Mouse (Mus musculus): ENCODE results near the gene Rab3a. TPM values are rescaled to one million over a fixed set of nuclear protein-coding genes. Genes with fewer than 3 reads are reported as not detected.
A peak's percentile ranks its signal among the peaks of the same experiment; 100 is the strongest.

Rab3a gene
- polyA plus RNA-seq, 1 experiment from 2014 or later = 18.9 TPM

DNA sequence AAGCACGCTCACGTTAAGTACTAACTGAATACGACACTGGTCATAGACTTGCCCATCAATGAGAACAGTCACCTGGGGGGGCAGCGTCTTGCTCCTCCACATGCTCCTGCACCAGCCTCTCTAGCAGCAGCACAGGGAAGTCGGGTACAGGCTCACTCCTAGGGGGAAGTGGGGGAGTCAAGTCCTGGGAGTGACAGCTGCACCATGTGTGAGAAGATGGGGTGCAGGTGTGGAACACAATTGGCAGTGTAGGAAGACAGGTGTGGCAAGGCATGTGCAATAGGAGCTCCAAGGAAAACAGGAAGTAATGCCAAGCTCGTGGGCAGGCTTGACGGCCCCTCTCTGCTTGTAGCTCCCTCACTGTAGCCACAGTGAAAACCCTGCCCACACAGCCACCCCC, 16.7 kb downstream of the Rab3a start:
- Histone ChIP-seq H3K9me3 (ENCODE audit: control insufficient read depth, low read length) (no peaks in the 10 kb centered on the region), H3K27ac (replicated peaks) (no peak overlapping the region), H3K4me2 (replicated peaks; ENCODE audit: low read depth) (no peak overlapping the region), H3K9ac (ENCODE audit: low read length) (no peak overlapping the region), H3K4me1 (replicated peaks; ENCODE audit: control insufficient read depth, insufficient read depth) (peaks cover 19% of the 10 kb centered on the region), H3K4me3 (ENCODE audit: low read depth, low read length) (no peak overlapping the region), H3K36me3 (ENCODE audit: control insufficient read depth, insufficient read depth, low read length) (peaks cover 18% of the 10 kb centered on the region; the same call in 1 of the 2 replicates), H3K27me3 (ENCODE audit: control insufficient read depth, insufficient read depth, low read length) (no peaks in the 10 kb centered on the region)
- ATAC-seq (ENCODE audit: low FRiP score, low TSS enrichment) = no peak
- DNase-seq (ENCODE audit: low spot score) = no peak
- 89% methylated on average over 6 of the region's 7 CpGs for WGBS
- no peak for TF ChIP-seq EP300 (optimal IDR thresholded peaks at IDR 0.05)

- whole genome bisulfite sequencing = 89% methylated on average over 13 of the region's 13 CpGs
- peaks cover 16% of the 10 kb centered on the region for H3K4me1 ChIP-seq (replicated peaks; ENCODE audit: control insufficient read depth, insufficient read depth)
- TF ChIP-seq EP300 (optimal IDR thresholded peaks at IDR 0.05) = no peak
- TF ChIP-seq CTCF (IDR thresholded peaks at IDR 0.05; ENCODE audit: low read depth) = no peak
- no peak for DNase-seq (ENCODE audit: low spot score)
- H3K9me3 ChIP-seq (ENCODE audit: control insufficient read depth, low read length) = no peaks in the 10 kb centered on the region
- H3K27ac ChIP-seq (replicated peaks) = no peak overlapping the region
- H3K4me3 ChIP-seq (ENCODE audit: low read depth, low read length) = no peak overlapping the region
- 0 out of 2 replicates have a peak overlapping the region, but pooled peaks have one; percentile 2 for H3K9ac ChIP-seq (ENCODE audit: low read length)
- H3K36me3 ChIP-seq (ENCODE audit: control insufficient read depth, insufficient read depth, low read length) = peaks cover 18% of the 10 kb centered on the region; the same call in 1 of the 2 replicates
- no peak for ATAC-seq (ENCODE audit: low FRiP score, low TSS enrichment)
- no peak overlapping the region for H3K4me2 ChIP-seq (replicated peaks; ENCODE audit: low read depth)
- H3K27me3 ChIP-seq (ENCODE audit: control insufficient read depth, insufficient read depth, low read length) = no peaks in the 10 kb centered on the region
These were observed 17.6 kb downstream of the Rab3a start for GRCm38 (mm10) chr8:70772075-70772474.

- Histone ChIP-seq H3K4me1 (replicated peaks; ENCODE audit: control insufficient read depth, insufficient read depth) (peaks cover 20% of the 10 kb centered on the region), H3K9ac (ENCODE audit: low read length) (peak overlapping the region; percentile 98; the same call in 1 of the 2 replicates), H3K27me3 (ENCODE audit: control insufficient read depth, insufficient read depth, low read length) (no peaks in the 10 kb centered on the region), H3K4me2 (replicated peaks; ENCODE audit: low read depth) (no peak overlapping the region), H3K4me3 (ENCODE audit: low read depth, low read length) (no peak overlapping the region), H3K27ac (replicated peaks) (peak overlapping the region; percentile 81), H3K9me3 (ENCODE audit: control insufficient read depth, low read length) (no peaks in the 10 kb centered on the region), H3K36me3 (ENCODE audit: control insufficient read depth, insufficient read depth, low read length) (peaks cover 18% of the 10 kb centered on the region; the same call in 1 of the 2 replicates)
- peak; percentile 76 for DNase-seq (ENCODE audit: low spot score)
- 56% methylated on average over 9 of the region's 9 CpGs for WGBS
- ATAC-seq (ENCODE audit: low FRiP score, low TSS enrichment) = peak; percentile 22; the same call in 1 of the 2 replicates
- TF ChIP-seq EP300 (optimal IDR thresholded peaks at IDR 0.05) = no peak
- no peak for TF ChIP-seq CTCF (IDR thresholded peaks at IDR 0.05; ENCODE audit: low read depth)
These were observed 18.4 kb downstream of the Rab3a start for GRCm38 (mm10) chr8:70772890-70773289.

- WGBS = 49% methylated on average over 5 of the region's 5 CpGs
- H3K27ac ChIP-seq (replicated peaks) = peak overlapping the region; percentile 81
- H3K4me3 ChIP-seq (ENCODE audit: low read depth, low read length) = no peak overlapping the region
- H3K9me3 ChIP-seq (ENCODE audit: control insufficient read depth, low read length) = no peaks in the 10 kb centered on the region
- H3K36me3 ChIP-seq (ENCODE audit: control insufficient read depth, insufficient read depth, low read length) = peaks cover 15% of the 10 kb centered on the region; the same call in 1 of the 2 replicates
- DNase-seq (ENCODE audit: low spot score) (no peak), ATAC-seq (ENCODE audit: low FRiP score, low TSS enrichment) (no peak)
- H3K9ac ChIP-seq (ENCODE audit: low read length) = peak overlapping the region; percentile 98
- H3K27me3 ChIP-seq (ENCODE audit: control insufficient read depth, insufficient read depth, low read length) = no peaks in the 10 kb centered on the region
- TF ChIP-seq EP300 (optimal IDR thresholded peaks at IDR 0.05) (no peak), CTCF (IDR thresholded peaks at IDR 0.05; ENCODE audit: low read depth) (no peak)
- H3K4me1 ChIP-seq (replicated peaks; ENCODE audit: control insufficient read depth, insufficient read depth) = peaks cover 20% of the 10 kb centered on the region
- peak overlapping the region; percentile 15; the same call in 1 of the 2 replicates for H3K4me2 ChIP-seq (replicated peaks; ENCODE audit: low read depth)
These were observed 18.9 kb downstream of the Rab3a start for GRCm38 (mm10) chr8:70773410-70773809.

GRCm38 (mm10) chr8:70773833-70774232, 19.4 kb downstream of the Rab3a start:
- ATAC-seq (ENCODE audit: low FRiP score, low TSS enrichment) (0 out of 2 replicates have a peak, but pooled peaks have one; percentile 5), DNase-seq (ENCODE audit: low spot score) (peak; percentile 88)
- Histone ChIP-seq H3K4me1 (replicated peaks; ENCODE audit: control insufficient read depth, insufficient read depth) (peaks cover 20% of the 10 kb centered on the region), H3K27me3 (ENCODE audit: control insufficient read depth, insufficient read depth, low read length) (no peaks in the 10 kb centered on the region), H3K27ac (replicated peaks) (peak overlapping the region; percentile 81), H3K4me3 (ENCODE audit: low read depth, low read length) (no peak overlapping the region), H3K4me2 (replicated peaks; ENCODE audit: low read depth) (peak overlapping the region; percentile 15; the same call in 1 of the 2 replicates), H3K9me3 (ENCODE audit: control insufficient read depth, low read length) (no peaks in the 10 kb centered on the region), H3K36me3 (ENCODE audit: control insufficient read depth, insufficient read depth, low read length) (peaks cover 14% of the 10 kb centered on the region; the same call in 1 of the 2 replicates), H3K9ac (ENCODE audit: low read length) (peak overlapping the region; percentile 98)
- TF ChIP-seq EP300 (optimal IDR thresholded peaks at IDR 0.05) (no peak), CTCF (IDR thresholded peaks at IDR 0.05; ENCODE audit: low read depth) (0 out of 2 replicates have a peak, but pooled peaks have one; percentile 1)
- WGBS = 12% methylated on average over 9 of the region's 9 CpGs

GRCm38 (mm10) chr8:70774740-70775139, 20.3 kb downstream of the Rab3a start:
- Histone ChIP-seq H3K4me2 (replicated peaks; ENCODE audit: low read depth) (0 out of 2 replicates have a peak overlapping the region, but pooled peaks have one; percentile 23), H3K9ac (ENCODE audit: low read length) (peak overlapping the region; percentile 98), H3K4me3 (ENCODE audit: low read depth, low read length) (no peak overlapping the region), H3K9me3 (ENCODE audit: control insufficient read depth, low read length) (no peaks in the 10 kb centered on the region), H3K27me3 (ENCODE audit: control insufficient read depth, insufficient read depth, low read length) (no peaks in the 10 kb centered on the region), H3K4me1 (replicated peaks; ENCODE audit: control insufficient read depth, insufficient read depth) (peaks cover 20% of the 10 kb centered on the region), H3K36me3 (ENCODE audit: control insufficient read depth, insufficient read depth, low read length) (peaks cover 18% of the 10 kb centered on the region; the same call in 1 of the 2 replicates), H3K27ac (replicated peaks) (peak overlapping the region; percentile 81; the same call in 1 of the 2 replicates)
- 94% methylated on average over 17 of the region's 18 CpGs for WGBS
- ATAC-seq (ENCODE audit: low FRiP score, low TSS enrichment) (no peak), DNase-seq (ENCODE audit: low spot score) (no peak)
- TF ChIP-seq EP300 (optimal IDR thresholded peaks at IDR 0.05) = no peak
- TF ChIP-seq CTCF (IDR thresholded peaks at IDR 0.05; ENCODE audit: low read depth) = no peak

Data from stomach, postnatal 0 days (tissue).